Mouse (Mus musculus) testis, adult 2 months (tissue): ENCODE measurements around the gene Evi5l.

Experiments used
- CTCF ChIP-seq: fragments of 200-500 bp; IDR thresholded peaks from 2 replicates; pipeline ENCODE4 v1.5.1; 2012; ENCODE audit warnings: low read depth, mild to moderate bottlenecking, inconsistent platforms, low read length, moderate library complexity; ENCODE audit not compliant: control insufficient read depth, insufficient read depth, insufficient replicate concordance
- POLR2A ChIP-seq: fragments of 200-500 bp; IDR thresholded peaks from 2 replicates; pipeline ENCODE4 v1.6.1; 2012; ENCODE audit warnings: low read depth, mild to moderate bottlenecking, inconsistent platforms, low read length, moderate library complexity; ENCODE audit not compliant: control insufficient read depth

DNA sequence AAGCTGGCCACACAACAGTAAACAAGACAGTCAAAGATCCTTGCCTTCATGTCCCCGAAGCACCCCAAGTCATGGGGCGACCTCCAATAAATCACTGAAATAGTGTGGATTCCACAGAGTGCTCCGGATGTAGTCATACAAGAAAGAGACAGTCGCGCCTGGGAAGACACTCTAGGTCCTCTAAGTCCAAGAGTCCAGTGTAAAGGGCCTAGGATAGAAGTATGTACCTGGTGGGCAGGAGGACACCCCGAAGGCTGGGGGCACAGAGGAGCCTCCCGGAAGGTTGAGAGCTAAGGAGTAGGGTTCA, 27.2 kb downstream of the Evi5l start:
- TF ChIP-seq CTCF, result no peak
- TF ChIP-seq POLR2A, result no peak
